ENCODE assay signal across 8 mouse cellular contexts in the genomic region with DNA sequence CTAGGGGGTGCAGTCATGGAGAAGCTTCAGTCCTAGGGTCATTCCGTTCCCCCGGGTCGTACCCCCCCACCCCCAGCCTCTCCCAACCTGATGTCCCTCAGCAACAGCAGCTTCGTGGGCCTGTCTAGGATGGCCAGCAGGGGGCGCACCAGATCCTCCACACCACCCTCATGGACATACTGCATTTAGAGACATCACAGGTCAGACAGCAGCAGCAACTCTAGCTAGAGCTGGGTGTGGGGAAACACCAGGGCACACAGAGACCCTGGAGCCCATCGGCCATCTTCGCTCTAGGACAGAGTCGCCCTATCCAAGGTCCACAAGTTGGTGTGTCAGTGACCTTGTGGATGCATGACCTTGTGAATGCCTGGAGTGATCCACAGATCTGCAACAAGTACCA. TPM values are rescaled to one million over a fixed set of nuclear protein-coding genes. Genes with fewer than 3 reads are reported as not detected.
A peak's percentile ranks its signal among the peaks of the same experiment; 100 is the strongest.
DNase-seq lines count a peak whose midpoint lies in the region; ATAC-seq and TF ChIP-seq lines count a peak whose summit lies in the region.

No protein-coding gene starts in this region.

- no peak overlapping the region for H3K9ac ChIP-seq in forebrain, embryonic 15.5 days (replicated peaks)
- no peak overlapping the region for H3K9ac ChIP-seq in embryonic facial prominence, embryonic 15.5 days
- no peak overlapping the region for H3K9ac ChIP-seq in intestine, postnatal 0 days (ENCODE audit: low read depth, low read length)
- no peak overlapping the region for H3K9ac ChIP-seq in lung, embryonic 14.5 days

- ATAC-seq in forebrain, embryonic 15.5 days (replicated peaks) = no peak; the same call in 1 of the 2 replicates
- no peak for ATAC-seq in embryonic facial prominence, embryonic 15.5 days (ENCODE audit: insufficient number of reproducible peaks, low FRiP score, low TSS enrichment, low read depth)
- ATAC-seq in intestine, postnatal 0 days = no peak
- ATAC-seq in lung, embryonic 14.5 days (ENCODE audit: insufficient read depth) = peak; percentile 33

- TF ChIP-seq CTCF in intestine, postnatal 0 days (IDR thresholded peaks at IDR 0.05; ENCODE audit: low read depth) = peak; percentile 89
- TF ChIP-seq CTCF in lung, embryonic 14.5 days (IDR thresholded peaks at IDR 0.05; ENCODE audit: low read depth) = peak; percentile 91

- 41% methylated on average over 8 of the region's 8 CpGs for WGBS in forebrain, embryonic 10.5 days
- 35% methylated on average over 8 of the region's 8 CpGs for WGBS in forebrain, embryonic 15.5 days
- WGBS in embryonic facial prominence, embryonic 15.5 days = 31% methylated on average over 8 of the region's 8 CpGs
- 36% methylated on average over 8 of the region's 8 CpGs for WGBS in intestine, postnatal 0 days
- 29% methylated on average over 8 of the region's 8 CpGs for WGBS in lung, embryonic 14.5 days

- no peak overlapping the region for H3K4me3 ChIP-seq in forebrain, embryonic 10.5 days
- H3K4me3 ChIP-seq in forebrain, embryonic 15.5 days = no peak overlapping the region
- no peak overlapping the region for H3K4me3 ChIP-seq in embryonic facial prominence, embryonic 15.5 days (replicated peaks)
- H3K4me3 ChIP-seq in intestine, postnatal 0 days (ENCODE audit: low read depth, low read length) = no peak overlapping the region
- no peak overlapping the region for H3K4me3 ChIP-seq in lung, embryonic 14.5 days (ENCODE audit: low read depth, low read length)

- H3K4me2 ChIP-seq in forebrain, embryonic 15.5 days (replicated peaks) = no peak overlapping the region
- H3K4me2 ChIP-seq in embryonic facial prominence, embryonic 15.5 days (replicated peaks) = peak overlapping the region; percentile 51; the same call in 1 of the 2 replicates
- peak overlapping the region; percentile 60; the same call in 1 of the 2 replicates for H3K4me2 ChIP-seq in intestine, postnatal 0 days (replicated peaks; ENCODE audit: low read depth)
- H3K4me2 ChIP-seq in lung, embryonic 14.5 days = peak overlapping the region; percentile 55; the same call in 1 of the 2 replicates

- peaks cover 39% of the 10 kb centered on the region for H3K36me3 ChIP-seq in forebrain, embryonic 10.5 days (replicated peaks)
- peaks cover 23% of the 10 kb centered on the region for H3K36me3 ChIP-seq in forebrain, embryonic 15.5 days
- peaks cover 32% of the 10 kb centered on the region for H3K36me3 ChIP-seq in embryonic facial prominence, embryonic 15.5 days
- peaks cover 37% of the 10 kb centered on the region for H3K36me3 ChIP-seq in intestine, postnatal 0 days (ENCODE audit: control insufficient read depth, insufficient read depth)
- H3K36me3 ChIP-seq in lung, embryonic 14.5 days (ENCODE audit: insufficient read depth) = peaks cover 34% of the 10 kb centered on the region

- peaks cover 4% of the 10 kb centered on the region; the same call in 1 of the 2 replicates for H3K27me3 ChIP-seq in forebrain, embryonic 10.5 days (ENCODE audit: poor library complexity, severe bottlenecking)
- no peaks in the 10 kb centered on the region for H3K27me3 ChIP-seq in forebrain, embryonic 15.5 days
- H3K27me3 ChIP-seq in embryonic facial prominence, embryonic 15.5 days = no peaks in the 10 kb centered on the region
- H3K27me3 ChIP-seq in intestine, postnatal 0 days (replicated peaks; ENCODE audit: control insufficient read depth, insufficient read depth, low read length) = no peaks in the 10 kb centered on the region
- no peaks in the 10 kb centered on the region for H3K27me3 ChIP-seq in lung, embryonic 14.5 days (ENCODE audit: insufficient read depth, low read length)

- H3K4me1 ChIP-seq in forebrain, embryonic 10.5 days = peaks cover 63% of the 10 kb centered on the region
- peaks cover 9% of the 10 kb centered on the region for H3K4me1 ChIP-seq in forebrain, embryonic 15.5 days
- peaks cover 42% of the 10 kb centered on the region for H3K4me1 ChIP-seq in embryonic facial prominence, embryonic 15.5 days
- H3K4me1 ChIP-seq in intestine, postnatal 0 days (replicated peaks; ENCODE audit: control insufficient read depth, insufficient read depth, low read length) = no peaks in the 10 kb centered on the region; the same call in 1 of the 2 replicates
- H3K4me1 ChIP-seq in lung, embryonic 14.5 days (ENCODE audit: insufficient read depth) = 0 out of 2 replicates have a peak, but pooled peaks cover 6% of the 10 kb centered on the region

- no peak overlapping the region for H3K27ac ChIP-seq in forebrain, embryonic 10.5 days
- H3K27ac ChIP-seq in forebrain, embryonic 15.5 days (replicated peaks) = no peak overlapping the region
- no peak overlapping the region for H3K27ac ChIP-seq in embryonic facial prominence, embryonic 15.5 days (replicated peaks)
- no peak overlapping the region for H3K27ac ChIP-seq in intestine, postnatal 0 days (ENCODE audit: low read depth, low read length)
- no peak overlapping the region for H3K27ac ChIP-seq in lung, embryonic 14.5 days (ENCODE audit: low read depth)

- H3K9me3 ChIP-seq in forebrain, embryonic 10.5 days = no peaks in the 10 kb centered on the region
- no peaks in the 10 kb centered on the region for H3K9me3 ChIP-seq in forebrain, embryonic 15.5 days
- no peaks in the 10 kb centered on the region for H3K9me3 ChIP-seq in embryonic facial prominence, embryonic 15.5 days (replicated peaks)
- no peaks in the 10 kb centered on the region for H3K9me3 ChIP-seq in intestine, postnatal 0 days (ENCODE audit: control insufficient read depth)
- no peaks in the 10 kb centered on the region for H3K9me3 ChIP-seq in lung, embryonic 14.5 days (ENCODE audit: low read depth, low read length)

- DNase-seq in forebrain, embryonic 10.5 days (ENCODE audit: extremely low spot score, low spot score) = peak; percentile 70
- DNase-seq in 3134 (ENCODE audit: extremely low read depth, insufficient read length, low spot score) = peak; percentile 65
- DNase-seq in adrenal gland, adult 2 months = peak; percentile 70
- DNase-seq in lung, embryonic 14.5 days = peak; percentile 75
- DNase-seq in retina, postnatal 1 day = peak; percentile 76

RNA-seq across cellular contexts. Expression of gene Pdzd7, which starts 15.4 kb away (rescaled TPM):
- polyA plus RNA-seq in forebrain, embryonic 10.5 days (2016; fragmentation: Nextera tagmentation; extraction: Ambion mirVana) = 0.15 and 0.25 TPM in 2 replicates
- polyA plus RNA-seq in forebrain, embryonic 15.5 days (2015; fragmentation: Nextera tagmentation; extraction: Ambion mirVana) = 1.7 and 2.2 TPM in 2 replicates
- total RNA-seq in adrenal gland, adult 2 months (2021) = under 1 TPM in 1 of 2 experiments, not detected in 1; 0.09 TPM
- polyA plus RNA-seq in adrenal gland, adult 2 months (2012; rRNA removed) = 0.62 and 0.65 TPM in 2 replicates
- 0.68 and 0.75 TPM in 2 replicates for polyA plus RNA-seq in embryonic facial prominence, embryonic 15.5 days (2015; fragmentation: Nextera tagmentation; extraction: Ambion mirVana)
- 0.22 and 0.37 TPM in 2 replicates for polyA plus RNA-seq in intestine, postnatal 0 days (2015; fragmentation: Nextera tagmentation; extraction: Ambion mirVana)
- polyA plus RNA-seq in lung, embryonic 14.5 days (2014; fragmentation: Nextera tagmentation; extraction: Ambion mirVana) = 0.39 TPM in 2 replicates

RNA-seq across cellular contexts. Expression of gene Lzts2, which starts 15.9 kb away (rescaled TPM):
- polyA plus RNA-seq in forebrain, embryonic 10.5 days (2016; fragmentation: Nextera tagmentation; extraction: Ambion mirVana) = 47.9 and 52.4 TPM in 2 replicates
- polyA plus RNA-seq in forebrain, embryonic 15.5 days (2015; fragmentation: Nextera tagmentation; extraction: Ambion mirVana) = 25.7 and 27.7 TPM in 2 replicates
- total RNA-seq in adrenal gland, adult 2 months (2021) = 100 to 1,000 TPM in 1 of 2 experiments, 10 to 100 TPM in 1; 52.8 to 111 TPM
- 313 and 342 TPM in 2 replicates for polyA plus RNA-seq in adrenal gland, adult 2 months (2012; rRNA removed)
- 75.8 and 80.5 TPM in 2 replicates for polyA plus RNA-seq in embryonic facial prominence, embryonic 15.5 days (2015; fragmentation: Nextera tagmentation; extraction: Ambion mirVana)
- 26.0 and 26.2 TPM in 2 replicates for polyA plus RNA-seq in intestine, postnatal 0 days (2015; fragmentation: Nextera tagmentation; extraction: Ambion mirVana)
- 68.5 and 75.4 TPM in 2 replicates for polyA plus RNA-seq in lung, embryonic 14.5 days (2014; fragmentation: Nextera tagmentation; extraction: Ambion mirVana)

RNA-seq across cellular contexts. Expression of gene Sfxn3, which starts 17.2 kb away (rescaled TPM):
- 6.3 and 6.9 TPM in 2 replicates for polyA plus RNA-seq in forebrain, embryonic 10.5 days (2016; fragmentation: Nextera tagmentation; extraction: Ambion mirVana)
- 65.0 and 67.6 TPM in 2 replicates for polyA plus RNA-seq in forebrain, embryonic 15.5 days (2015; fragmentation: Nextera tagmentation; extraction: Ambion mirVana)
- 10 to 100 TPM; 51.2 to 89.3 TPM for total RNA-seq in adrenal gland, adult 2 months (2021)
- polyA plus RNA-seq in adrenal gland, adult 2 months (2012; rRNA removed) = 45.9 and 65.5 TPM in 2 replicates
- 37.4 and 41.3 TPM in 2 replicates for polyA plus RNA-seq in embryonic facial prominence, embryonic 15.5 days (2015; fragmentation: Nextera tagmentation; extraction: Ambion mirVana)
- 15.1 and 17.5 TPM in 2 replicates for polyA plus RNA-seq in intestine, postnatal 0 days (2015; fragmentation: Nextera tagmentation; extraction: Ambion mirVana)
- 18.3 and 19.6 TPM in 2 replicates for polyA plus RNA-seq in lung, embryonic 14.5 days (2014; fragmentation: Nextera tagmentation; extraction: Ambion mirVana)

RNA-seq across cellular contexts. Expression of gene Mrpl43, which starts 23.9 kb away (rescaled TPM):
- 71.4 and 75.0 TPM in 2 replicates for polyA plus RNA-seq in forebrain, embryonic 10.5 days (2016; fragmentation: Nextera tagmentation; extraction: Ambion mirVana)
- polyA plus RNA-seq in forebrain, embryonic 15.5 days (2015; fragmentation: Nextera tagmentation; extraction: Ambion mirVana) = 83.9 and 87.1 TPM in 2 replicates
- total RNA-seq in adrenal gland, adult 2 months (2021) = 10 to 100 TPM; 45.2 to 55.1 TPM
- 196 and 208 TPM in 2 replicates for polyA plus RNA-seq in adrenal gland, adult 2 months (2012; rRNA removed)
- polyA plus RNA-seq in embryonic facial prominence, embryonic 15.5 days (2015; fragmentation: Nextera tagmentation; extraction: Ambion mirVana) = 73.1 and 77.3 TPM in 2 replicates
- polyA plus RNA-seq in intestine, postnatal 0 days (2015; fragmentation: Nextera tagmentation; extraction: Ambion mirVana) = 80.1 and 83.0 TPM in 2 replicates
- 61.3 and 63.6 TPM in 2 replicates for polyA plus RNA-seq in lung, embryonic 14.5 days (2014; fragmentation: Nextera tagmentation; extraction: Ambion mirVana)

RNA-seq across cellular contexts. Expression of gene Twnk, which starts 24.6 kb away (rescaled TPM):
- polyA plus RNA-seq in forebrain, embryonic 10.5 days (2016; fragmentation: Nextera tagmentation; extraction: Ambion mirVana) = 34.5 and 35.8 TPM in 2 replicates
- 24.0 and 24.4 TPM in 2 replicates for polyA plus RNA-seq in forebrain, embryonic 15.5 days (2015; fragmentation: Nextera tagmentation; extraction: Ambion mirVana)
- 10 to 100 TPM; 24.7 to 37.1 TPM for total RNA-seq in adrenal gland, adult 2 months (2021)
- 7.5 and 9.6 TPM in 2 replicates for polyA plus RNA-seq in adrenal gland, adult 2 months (2012; rRNA removed)
- polyA plus RNA-seq in embryonic facial prominence, embryonic 15.5 days (2015; fragmentation: Nextera tagmentation; extraction: Ambion mirVana) = 20.2 and 22.1 TPM in 2 replicates
- 7.1 and 7.4 TPM in 2 replicates for polyA plus RNA-seq in intestine, postnatal 0 days (2015; fragmentation: Nextera tagmentation; extraction: Ambion mirVana)
- polyA plus RNA-seq in lung, embryonic 14.5 days (2014; fragmentation: Nextera tagmentation; extraction: Ambion mirVana) = 13.0 and 14.8 TPM in 2 replicates
